Mouse (Mus musculus) frontal cortex, postnatal 10 days (tissue): ENCODE results near the gene Olfr1006.
"Not testable (repeated sequence)": the region's sequence is repeated elsewhere in the genome, so short reads cannot be mapped to it uniquely, and the experiment has no call there.

Experiments
- DNase-seq, 2 experiments: peaks; one replicate each; pipeline ENCODE4 v3.0.0; 2022; ENCODE audit warnings: low spot score in 2 of 2, mixed read lengths in 1 of 2

Olfr1006 gene

GRCm38 (mm10) chr2:85678667-85679066 lies at the start of gene Olfr1006:
TSS of gene Olfr1006 (minus strand) at chr2:85678767.
- no peak for DNase-seq

- peak in 1 of 2 experiments; percentile 13 for DNase-seq
These were observed 47.2 kb upstream of the Olfr1006 start for GRCm38 (mm10) chr2:85725793-85726192.

GRCm38 (mm10) chr2:85715119-85715518 lies 36.6 kb upstream of the Olfr1006 start, which contains the start of gene Olfr1009:
TSS of gene Olfr1009 (plus strand) at chr2:85715419.
- no peak for DNase-seq

GRCm38 (mm10) chr2:85711159-85711558 lies 32.6 kb upstream of the Olfr1006 start:
- no peak for DNase-seq

- DNase-seq: not testable (repeated sequence)
These were observed 32.1 kb upstream of the Olfr1006 start for GRCm38 (mm10) chr2:85710680-85711079.

GRCm38 (mm10) chr2:85689131-85689530 lies 10.6 kb upstream of the Olfr1006 start, which contains the start of gene Olfr1008:
TSS of gene Olfr1008 (plus strand) at chr2:85689431.
- no peak for DNase-seq

- not testable (repeated sequence) for DNase-seq
These were observed 14.2 kb downstream of the Olfr1006 start, which contains the start of gene Olfr154 for GRCm38 (mm10) chr2:85664355-85664754. TSS of gene Olfr154 (minus strand) at chr2:85664455.

GRCm38 (mm10) chr2:85650604-85651003 lies 28.0 kb downstream of the Olfr1006 start, which contains the start of gene Olfr1002:
TSS of gene Olfr1002 (minus strand) at chr2:85650704.
- no peak for DNase-seq
